Mouse (Mus musculus): ENCODE results near the gene Aldh16a1. TPM values are rescaled to one million over a fixed set of nuclear protein-coding genes. Genes with fewer than 3 reads are reported as not detected.

Aldh16a1 gene
- total and polyA plus RNA-seq, 2 experiments from 2014 or later = 12.9 to 22.0 TPM

- DNase-seq (ENCODE audit: low spot score) = no peak
- ATAC-seq (ENCODE audit: low FRiP score) = no peak
- Histone ChIP-seq H3K9ac (replicated peaks; ENCODE audit: low read length, poor library complexity, severe bottlenecking) (no peak overlapping the region), H3K4me2 (ENCODE audit: low read depth, low read length, poor library complexity, severe bottlenecking) (no peak overlapping the region), H3K36me3 (ENCODE audit: insufficient read depth, low read length) (no peaks in the 10 kb centered on the region), H3K27me3 (ENCODE audit: insufficient read depth, low read length) (no peaks in the 10 kb centered on the region), H3K4me3 (ENCODE audit: low read depth, low read length) (no peak overlapping the region), H3K4me1 (ENCODE audit: insufficient read depth, low read length) (no peaks in the 10 kb centered on the region), H3K9me3 (ENCODE audit: low read length) (no peaks in the 10 kb centered on the region), H3K27ac (ENCODE audit: low read depth, low read length) (no peak overlapping the region)
- WGBS = 61% methylated on average over 13 of the region's 13 CpGs
- no peak for TF ChIP-seq CTCF (IDR thresholded peaks at IDR 0.05)
Observed at GRCm38 (mm10) chr7:45195341-45196175, 41.2 kb upstream of the Aldh16a1 start.

GRCm38 (mm10) chr7:45193871-45194785 lies 39.7 kb upstream of the Aldh16a1 start:
- TF ChIP-seq CTCF (IDR thresholded peaks at IDR 0.05) = no peak
- Histone ChIP-seq H3K9me3 (ENCODE audit: low read length) (no peaks in the 10 kb centered on the region), H3K4me2 (ENCODE audit: low read depth, low read length, poor library complexity, severe bottlenecking) (no peak overlapping the region), H3K4me3 (ENCODE audit: low read depth, low read length) (no peak overlapping the region), H3K9ac (replicated peaks; ENCODE audit: low read length, poor library complexity, severe bottlenecking) (no peak overlapping the region), H3K27me3 (ENCODE audit: insufficient read depth, low read length) (no peaks in the 10 kb centered on the region), H3K36me3 (ENCODE audit: insufficient read depth, low read length) (no peaks in the 10 kb centered on the region), H3K27ac (ENCODE audit: low read depth, low read length) (no peak overlapping the region), H3K4me1 (ENCODE audit: insufficient read depth, low read length) (no peaks in the 10 kb centered on the region)
- ATAC-seq (ENCODE audit: low FRiP score) (no peak), DNase-seq (ENCODE audit: low spot score) (no peak)
- WGBS = 75% methylated on average over 17 of the region's 17 CpGs

GRCm38 (mm10) chr7:45193406-45193805 lies 39.0 kb upstream of the Aldh16a1 start:
- no peak for ATAC-seq (ENCODE audit: low FRiP score)
- H3K4me2 ChIP-seq (ENCODE audit: low read depth, low read length, poor library complexity, severe bottlenecking) = no peak overlapping the region
- DNase-seq (ENCODE audit: low spot score) = no peak
- no peaks in the 10 kb centered on the region for H3K36me3 ChIP-seq (ENCODE audit: insufficient read depth, low read length)
- no peak overlapping the region for H3K27ac ChIP-seq (ENCODE audit: low read depth, low read length)
- H3K9me3 ChIP-seq (ENCODE audit: low read length) = no peaks in the 10 kb centered on the region
- no peak overlapping the region for H3K4me3 ChIP-seq (ENCODE audit: low read depth, low read length)
- H3K27me3 ChIP-seq (ENCODE audit: insufficient read depth, low read length) = no peaks in the 10 kb centered on the region
- 0 out of 2 replicates have a peak, but pooled peaks have one; percentile 21 for TF ChIP-seq CTCF (IDR thresholded peaks at IDR 0.05)
- 71% methylated on average over 5 of the region's 5 CpGs for WGBS
- no peaks in the 10 kb centered on the region for H3K4me1 ChIP-seq (ENCODE audit: insufficient read depth, low read length)
- no peak overlapping the region for H3K9ac ChIP-seq (replicated peaks; ENCODE audit: low read length, poor library complexity, severe bottlenecking)

- WGBS = 85% methylated on average over 7 of the region's 7 CpGs
- ATAC-seq (ENCODE audit: low FRiP score) = no peak
- no peak overlapping the region for H3K4me2 ChIP-seq (ENCODE audit: low read depth, low read length, poor library complexity, severe bottlenecking)
Observed at GRCm38 (mm10) chr7:45192585-45193310, 38.4 kb upstream of the Aldh16a1 start.

GRCm38 (mm10) chr7:45191803-45192363 lies 37.5 kb upstream of the Aldh16a1 start:
- WGBS = 22% methylated on average over 8 of the region's 8 CpGs

More at GRCm38 (mm10) chr7:45192585-45193310, 38.4 kb upstream of the Aldh16a1 start:
- Histone ChIP-seq H3K27ac (ENCODE audit: low read depth, low read length) (no peak overlapping the region), H3K36me3 (ENCODE audit: insufficient read depth, low read length) (no peaks in the 10 kb centered on the region), H3K27me3 (ENCODE audit: insufficient read depth, low read length) (no peaks in the 10 kb centered on the region), H3K4me1 (ENCODE audit: insufficient read depth, low read length) (no peaks in the 10 kb centered on the region), H3K9ac (replicated peaks; ENCODE audit: low read length, poor library complexity, severe bottlenecking) (no peak overlapping the region), H3K9me3 (ENCODE audit: low read length) (no peaks in the 10 kb centered on the region), H3K4me3 (ENCODE audit: low read depth, low read length) (no peak overlapping the region)
- no peak for DNase-seq (ENCODE audit: low spot score)
- TF ChIP-seq CTCF (IDR thresholded peaks at IDR 0.05) = no peak

More at GRCm38 (mm10) chr7:45191803-45192363, 37.5 kb upstream of the Aldh16a1 start:
- no peak for TF ChIP-seq CTCF (IDR thresholded peaks at IDR 0.05)
- H3K4me2 ChIP-seq (ENCODE audit: low read depth, low read length, poor library complexity, severe bottlenecking) = no peak overlapping the region
- no peak for ATAC-seq (ENCODE audit: low FRiP score)
- H3K4me1 ChIP-seq (ENCODE audit: insufficient read depth, low read length) = no peaks in the 10 kb centered on the region
- H3K27me3 ChIP-seq (ENCODE audit: insufficient read depth, low read length) = no peaks in the 10 kb centered on the region
- peak; percentile 62 for DNase-seq (ENCODE audit: low spot score)
- H3K36me3 ChIP-seq (ENCODE audit: insufficient read depth, low read length) = no peaks in the 10 kb centered on the region
- H3K4me3 ChIP-seq (ENCODE audit: low read depth, low read length) = no peak overlapping the region
- no peak overlapping the region for H3K27ac ChIP-seq (ENCODE audit: low read depth, low read length)
- no peaks in the 10 kb centered on the region for H3K9me3 ChIP-seq (ENCODE audit: low read length)
- no peak overlapping the region for H3K9ac ChIP-seq (replicated peaks; ENCODE audit: low read length, poor library complexity, severe bottlenecking)
